Mouse (Mus musculus) large intestine, adult 2 months (tissue): ENCODE results near the gene Nudt16l1. TPM values are rescaled to one million over a fixed set of nuclear protein-coding genes. Genes with fewer than 3 reads are reported as not detected.

ENCODE experiments used
- DNase-seq: peaks from one replicate; pipeline ENCODE4 v3.0.0-alpha.2; 2012; ENCODE audit warnings: low read depth, low spot score
- WGBS: fragments of 180-500 bp; shearing (Covaris S2); methylation state at CpG from one replicate; pipeline ENCODE4 v1.1.7; 2018; 5-methylcytosine and 5-hydroxymethylcytosine counted together
- polyA plus RNA-seq: library from polyadenylated mRNA; depleted of rRNA; stranded (reverse); fragments of >200 nt; gene quantifications from 2 replicates; pipeline ENCODE4 v1.2.3, GENCODE M21; 2012; rRNA removed

Nudt16l1 gene
- polyA plus RNA-seq, result 55.7 and 56.2 TPM in 2 replicates

DNA sequence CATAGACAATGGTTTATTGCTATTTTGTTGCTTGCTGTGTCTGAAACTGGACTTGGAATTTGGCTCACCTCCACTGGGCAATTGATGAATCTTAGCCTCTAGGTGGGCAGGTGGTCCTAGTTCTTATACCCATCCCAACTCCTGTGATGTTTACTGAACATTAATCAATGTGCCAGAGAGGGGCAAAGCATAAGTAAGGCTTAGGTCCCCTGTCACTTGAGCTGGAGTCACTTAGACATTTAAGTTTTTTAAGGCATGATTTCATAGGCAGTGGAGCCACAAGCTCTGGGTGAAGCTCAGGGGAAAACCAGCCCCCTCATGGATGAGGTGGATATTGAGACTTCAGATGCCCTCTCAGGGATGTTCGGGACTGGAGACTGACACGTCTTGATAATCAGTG lies at the start of gene Nudt16l1:
Gene Nudt16l1 (plus strand): TSS at position 301 of the 400 bp plus-strand sequence.
- DNase-seq, result no peak
- WGBS, result 0% methylated on average over 2 of the region's 2 CpGs

DNA sequence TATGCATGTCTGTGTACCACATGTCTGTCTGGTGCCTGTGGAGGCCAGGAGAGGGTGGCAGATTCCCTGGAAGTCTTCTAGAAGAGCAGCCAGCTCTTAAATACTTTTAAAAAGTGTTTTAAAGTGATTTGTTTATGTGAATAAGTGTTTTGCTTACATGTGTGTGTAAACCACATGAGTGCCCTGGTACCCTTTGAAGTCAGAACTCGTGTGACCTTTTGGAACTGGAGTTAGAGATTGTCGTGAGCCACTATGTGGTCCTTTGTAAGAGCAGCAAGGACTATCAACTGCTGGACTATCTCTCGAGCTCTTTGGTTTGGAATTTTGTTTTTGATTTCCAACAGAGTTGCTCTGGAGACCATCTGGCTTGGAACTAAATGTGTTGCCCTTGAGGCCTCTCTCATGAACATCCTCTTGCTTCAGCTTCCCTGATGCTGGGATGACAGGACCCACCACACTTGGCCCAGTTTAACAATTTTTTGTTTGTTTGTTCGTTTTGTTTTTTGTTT lies 48.3 kb upstream of the Nudt16l1 start:
- no peak for DNase-seq
- WGBS, result 63% methylated on average over 4 of the region's 4 CpGs

DNA sequence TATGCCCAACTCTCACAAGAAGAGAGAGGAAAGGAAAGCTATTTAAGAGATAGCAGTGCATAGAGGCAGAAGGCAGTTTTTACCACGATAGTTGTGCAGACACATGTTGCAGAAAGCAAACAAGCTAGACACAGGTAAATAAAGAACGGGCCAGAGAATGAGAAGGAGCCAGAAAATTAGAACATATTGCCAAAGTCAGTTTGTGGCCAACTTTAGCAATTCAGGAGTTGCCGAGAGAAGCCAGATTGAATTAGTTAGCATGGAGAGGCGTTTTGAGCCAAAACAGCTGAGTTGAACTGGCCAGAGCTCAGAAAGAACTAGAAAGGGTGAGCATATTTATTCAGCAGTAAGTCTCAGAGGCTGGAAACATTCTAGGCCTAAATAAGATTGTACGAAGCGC lies 46.4 kb upstream of the Nudt16l1 start:
- whole genome bisulfite sequencing, result 79% methylated on average over 6 of the region's 6 CpGs
- no peak for DNase-seq

DNA sequence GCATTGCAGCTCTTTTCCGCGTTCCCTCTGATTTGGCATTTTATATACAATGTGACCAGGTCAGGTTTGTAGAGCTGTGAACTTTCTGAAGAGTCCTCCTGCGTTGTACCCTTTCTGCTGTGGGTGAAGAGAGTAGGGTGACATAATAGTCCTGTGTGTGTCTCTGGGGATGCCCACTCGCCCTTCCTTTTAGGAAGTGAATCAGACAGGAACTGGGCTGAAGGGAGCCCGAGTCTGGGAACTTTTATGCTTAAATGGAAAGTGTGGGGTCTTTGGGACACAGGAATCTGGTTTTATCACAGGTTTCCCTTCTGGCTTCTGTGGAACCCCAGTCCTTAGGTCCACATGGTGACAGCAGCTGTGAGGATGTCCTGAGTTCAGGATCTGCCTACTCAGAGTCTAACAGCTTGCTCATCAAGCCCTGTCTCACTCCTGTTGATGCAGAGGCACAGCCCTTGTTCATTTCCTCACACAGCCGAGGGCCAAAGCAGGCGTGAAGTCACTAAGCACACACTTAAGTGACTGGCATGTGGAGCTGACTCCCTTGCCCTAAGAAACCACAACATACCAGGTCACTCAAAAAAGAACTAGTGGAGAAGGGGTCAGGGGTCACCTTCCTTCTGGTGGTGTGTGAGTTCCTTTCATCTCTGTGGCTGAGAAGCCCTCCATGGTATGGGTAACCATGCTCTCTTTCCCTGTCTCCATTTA lies 44.2 kb upstream of the Nudt16l1 start:
- WGBS, result 83% methylated on average over 7 of the region's 7 CpGs
- no peak for DNase-seq

DNA sequence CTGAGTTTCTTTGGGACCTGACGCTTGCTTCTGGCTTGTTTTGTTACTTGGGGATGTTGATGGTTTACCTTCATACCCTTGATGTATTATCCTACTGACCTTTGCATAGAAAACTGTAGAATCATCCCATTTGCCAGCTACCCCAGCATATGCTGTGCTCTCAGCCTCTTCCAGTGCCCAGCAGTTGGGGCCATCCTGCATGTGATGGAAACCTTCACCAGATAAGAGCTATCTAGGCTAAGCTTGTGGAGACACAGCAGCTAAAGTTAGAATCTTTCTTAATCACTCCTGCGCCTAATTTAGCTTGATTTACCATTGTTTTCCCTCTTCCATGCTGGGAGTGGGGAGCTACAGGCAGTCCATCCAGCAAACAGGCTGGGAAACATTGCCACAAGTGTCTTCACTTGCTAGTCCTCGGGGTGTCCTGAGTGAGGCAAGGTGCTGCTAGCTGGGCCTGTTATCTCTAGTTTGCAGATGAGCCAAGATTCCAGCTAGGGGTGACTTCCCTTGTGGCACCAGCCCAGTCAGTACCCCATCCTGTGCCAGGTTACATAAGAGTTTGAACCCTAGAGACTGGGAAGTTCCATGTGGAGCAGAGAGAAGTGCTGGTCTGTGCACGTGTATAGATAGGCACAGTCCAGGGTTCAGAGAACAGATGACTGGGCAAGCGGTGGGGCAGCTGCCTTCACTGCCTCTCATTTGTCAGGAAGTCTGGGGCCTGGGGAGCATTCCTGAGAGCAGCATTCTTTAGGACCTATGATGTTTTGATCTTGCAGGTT lies 42.1 kb upstream of the Nudt16l1 start:
- no peak for DNase-seq
- WGBS, result 65% methylated on average over 5 of the region's 5 CpGs

DNA sequence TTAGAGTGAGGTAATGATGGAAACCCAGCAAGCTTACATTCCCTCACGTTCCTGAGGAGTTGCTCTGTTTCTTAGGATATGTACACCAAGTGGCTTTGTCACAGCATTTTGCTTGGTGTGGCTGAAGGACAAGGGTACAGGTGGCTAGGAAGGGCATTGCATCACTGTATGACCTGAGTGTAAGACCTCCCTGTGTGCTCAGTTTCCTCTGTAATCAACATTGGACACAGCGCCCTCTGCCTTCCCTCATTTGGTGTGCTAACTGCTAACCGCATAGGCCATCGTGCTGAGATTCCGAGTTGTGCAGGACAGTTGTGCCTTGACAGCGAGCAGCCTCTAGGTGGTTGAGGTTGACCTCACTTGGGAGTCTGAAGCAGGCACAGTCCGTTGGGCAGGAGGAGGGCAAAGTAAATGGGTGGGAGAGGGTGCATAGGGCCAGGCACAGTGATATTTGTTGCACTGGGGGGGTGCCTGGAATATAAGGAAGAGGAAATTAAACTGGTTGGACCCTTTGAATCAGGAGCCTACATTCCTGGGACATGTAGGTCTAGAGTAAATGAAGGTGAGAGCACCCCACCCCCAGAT lies 41.3 kb upstream of the Nudt16l1 start:
- WGBS, result 84% methylated on average over 7 of the region's 7 CpGs
- no peak for DNase-seq

DNA sequence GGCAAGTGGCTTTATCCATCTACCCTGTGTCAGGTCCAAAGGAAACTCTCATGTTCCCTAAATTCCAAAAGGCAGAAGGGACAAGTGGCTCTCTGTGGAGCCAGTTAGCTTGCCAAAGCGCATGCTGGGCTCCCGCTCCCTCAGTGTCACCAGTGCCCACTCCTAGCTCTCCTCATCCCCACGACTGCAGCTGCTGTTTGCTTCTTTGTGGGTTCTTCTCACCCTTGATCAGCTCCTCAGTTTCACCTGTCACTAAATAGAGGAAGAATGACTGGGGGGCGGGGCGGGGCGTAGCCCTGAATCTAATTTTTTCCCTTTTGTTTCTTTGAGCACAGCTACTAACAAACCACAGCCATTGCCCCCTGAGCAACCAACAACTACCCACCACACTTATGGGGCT lies 39.7 kb upstream of the Nudt16l1 start:
- 82% methylated on average over 6 of the region's 6 CpGs for WGBS
- DNase-seq, result no peak

DNA sequence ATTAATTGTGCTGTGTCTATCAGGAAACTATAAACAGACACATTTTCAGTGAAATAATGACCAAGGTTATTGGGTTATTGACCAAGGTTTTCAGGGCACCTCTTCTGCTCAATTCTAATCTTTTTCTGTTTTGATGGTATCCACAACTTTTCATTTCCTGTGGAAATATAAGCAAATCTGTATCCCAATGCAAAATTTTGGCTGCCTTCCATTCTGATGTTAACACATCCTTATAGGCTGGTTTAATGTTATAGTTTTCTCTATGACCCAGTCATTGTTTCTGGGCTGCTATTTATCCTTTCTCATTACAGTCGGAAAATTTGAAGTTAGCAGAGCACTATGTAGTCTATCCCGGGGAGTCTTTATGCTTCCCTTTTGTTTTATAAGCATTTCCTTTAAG lies 38.9 kb upstream of the Nudt16l1 start:
- 78% methylated on average over 2 of the region's 2 CpGs for WGBS

DNA sequence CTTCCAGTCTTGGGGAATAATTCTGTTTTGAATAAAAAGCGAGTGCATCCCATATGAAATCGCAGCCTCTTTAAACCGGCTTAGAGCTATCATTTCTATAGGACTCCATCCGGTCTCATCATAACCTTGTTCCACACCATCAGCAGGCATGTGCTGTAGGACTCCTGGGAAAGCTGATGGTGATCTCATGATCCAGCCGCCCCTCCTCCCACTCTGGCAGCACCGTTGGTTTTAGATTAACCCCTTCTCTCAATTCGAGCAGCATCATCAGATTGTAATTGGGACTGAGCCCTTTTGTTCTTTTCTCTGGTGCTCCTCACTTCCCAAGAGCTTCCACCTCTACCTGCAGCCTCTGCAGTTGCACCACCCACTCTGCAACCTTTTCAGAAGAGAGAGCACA lies 37.4 kb upstream of the Nudt16l1 start:
- 78% methylated on average over 7 of the region's 7 CpGs for WGBS
- no peak for DNase-seq

More for the DNA sequence above, 38.9 kb upstream of the Nudt16l1 start:
- no peak for DNase-seq

DNA sequence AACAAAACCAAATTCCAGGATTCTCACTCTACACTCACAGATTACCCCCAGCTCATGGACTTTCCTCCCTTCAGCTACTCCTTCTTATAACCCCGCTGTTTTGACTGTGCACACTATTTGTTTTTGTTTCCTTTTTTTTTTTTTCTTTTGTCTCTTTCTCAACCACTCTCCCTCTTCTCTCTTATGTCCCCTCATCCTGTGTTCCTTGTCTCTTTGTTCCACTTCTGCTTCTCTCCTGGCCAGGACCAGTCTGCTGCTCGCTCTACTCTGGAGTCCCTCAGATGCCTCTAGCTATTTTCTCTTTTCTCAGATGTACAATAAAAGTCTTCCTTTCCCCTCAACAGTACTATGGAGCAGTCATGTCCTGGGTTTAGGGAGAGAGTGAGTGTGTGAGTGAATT lies 36.2 kb upstream of the Nudt16l1 start:
- DNase-seq, result no peak
- WGBS, result 87% methylated on average over 2 of the region's 2 CpGs

DNA sequence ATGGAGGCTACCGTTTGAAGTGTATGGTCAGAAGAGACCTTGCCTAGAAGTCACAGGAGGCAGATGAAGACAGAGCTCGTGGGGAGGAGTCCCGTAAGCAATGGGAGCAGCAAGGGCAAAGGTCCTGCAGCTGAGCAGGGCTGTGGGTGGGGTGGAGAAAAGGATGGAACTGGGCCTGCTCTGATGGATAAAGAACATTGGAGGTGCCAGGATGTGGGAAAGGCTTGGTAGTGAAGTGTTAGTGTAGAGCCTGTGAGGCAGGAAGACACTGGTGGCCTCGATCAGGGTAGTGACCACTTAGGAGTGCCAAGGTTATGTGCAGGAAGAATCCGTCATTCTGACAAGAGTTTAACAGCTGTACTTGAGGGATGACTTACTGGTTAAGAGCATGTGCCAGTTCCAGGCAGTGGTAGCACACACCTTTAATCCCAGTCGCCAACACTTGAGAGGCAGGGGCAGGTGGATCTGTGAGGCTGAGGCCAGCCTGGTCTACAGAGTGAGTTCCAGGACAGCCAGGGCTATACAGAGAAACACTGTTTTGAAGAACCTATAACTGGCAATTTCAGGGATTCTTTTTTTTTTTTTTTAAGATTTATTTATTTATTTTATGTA lies 35.0 kb upstream of the Nudt16l1 start:
- DNase-seq, result no peak
- WGBS, result 39% methylated on average over 6 of the region's 6 CpGs

DNA sequence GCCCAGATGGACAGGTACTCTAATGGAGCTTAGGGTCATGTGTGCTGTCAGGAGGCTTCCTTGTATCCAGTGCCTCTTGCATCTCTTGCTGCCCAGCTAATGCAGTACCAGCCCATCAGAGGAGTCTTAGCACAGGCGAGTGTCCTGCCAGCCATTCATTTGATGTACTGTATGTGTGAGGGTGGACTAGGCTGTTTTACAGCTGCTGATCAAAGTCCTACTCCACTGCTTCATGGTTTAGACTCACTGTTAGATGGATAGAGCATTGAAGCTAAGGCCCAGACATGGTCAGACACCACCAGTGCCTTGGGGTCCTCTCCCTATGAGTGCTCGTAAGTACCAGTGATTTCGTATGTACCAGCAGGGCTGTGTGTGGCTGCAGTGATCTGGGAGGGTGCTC lies 33.7 kb upstream of the Nudt16l1 start:
- no peak for DNase-seq
- 56% methylated on average over 3 of the region's 3 CpGs for WGBS

DNA sequence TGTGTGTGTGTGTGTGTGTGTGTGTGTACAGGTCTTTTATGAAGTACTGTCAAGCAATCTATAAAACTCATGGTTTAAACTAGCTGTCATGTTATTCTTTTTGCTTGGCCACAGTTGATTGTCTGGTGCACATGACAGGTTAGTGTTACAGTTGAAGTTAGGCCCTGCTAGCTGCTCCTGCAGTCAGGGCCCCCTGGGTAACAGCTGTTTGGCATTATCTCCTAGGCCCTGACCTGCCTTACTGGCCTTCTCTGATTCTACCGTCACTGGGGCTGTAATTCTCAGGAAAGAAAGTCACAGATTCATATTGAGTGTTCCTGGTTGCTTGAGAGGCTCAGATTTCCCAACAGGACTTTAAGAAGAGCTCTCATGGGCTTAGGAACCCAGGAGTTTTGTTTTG lies 33.0 kb upstream of the Nudt16l1 start:
- WGBS, result 82% methylated on average over 1 of the region's 1 CpGs
- DNase-seq, result no peak

DNA sequence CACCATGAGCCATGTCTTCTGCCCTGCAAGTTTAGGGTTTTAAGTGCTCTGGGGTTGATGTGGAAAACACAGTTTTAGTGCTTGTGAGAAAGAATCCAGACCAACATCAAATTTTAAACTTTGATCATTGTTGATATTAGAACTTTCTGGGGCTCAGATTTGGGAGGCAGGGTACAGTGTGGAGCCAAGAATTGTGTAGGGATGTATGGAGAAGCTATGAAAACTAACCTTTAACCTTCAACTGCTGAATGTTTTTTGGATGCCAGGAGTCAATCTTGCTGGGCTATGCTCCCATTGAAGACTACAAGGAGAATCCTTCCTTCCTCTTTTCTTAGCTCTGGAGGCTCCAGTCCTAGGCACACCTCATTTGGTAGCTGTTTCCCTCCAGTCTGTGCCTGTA lies 32.0 kb upstream of the Nudt16l1 start:
- DNase-seq, result no peak

DNA sequence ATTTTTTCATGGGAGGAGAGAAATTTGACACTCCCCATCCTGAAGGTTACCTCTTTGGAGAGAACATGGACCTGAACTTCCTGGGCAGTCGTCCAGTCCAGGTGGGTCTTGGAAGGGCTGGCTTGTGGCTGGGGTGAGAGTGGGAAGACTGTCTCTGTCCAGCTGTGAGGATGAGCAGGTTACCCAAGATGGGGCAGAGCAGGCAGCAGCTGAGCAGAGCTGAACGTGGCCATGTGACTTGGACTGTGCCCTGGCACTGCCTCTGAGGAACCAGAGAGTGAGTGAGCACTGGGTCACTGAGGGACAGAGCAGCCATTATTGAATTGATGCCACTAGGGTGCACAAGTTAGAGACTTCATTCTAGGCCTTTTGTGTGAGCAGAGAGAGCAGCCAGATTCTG lies 31.2 kb upstream of the Nudt16l1 start:
- no peak for DNase-seq
- WGBS, result 48% methylated on average over 2 of the region's 2 CpGs

DNA sequence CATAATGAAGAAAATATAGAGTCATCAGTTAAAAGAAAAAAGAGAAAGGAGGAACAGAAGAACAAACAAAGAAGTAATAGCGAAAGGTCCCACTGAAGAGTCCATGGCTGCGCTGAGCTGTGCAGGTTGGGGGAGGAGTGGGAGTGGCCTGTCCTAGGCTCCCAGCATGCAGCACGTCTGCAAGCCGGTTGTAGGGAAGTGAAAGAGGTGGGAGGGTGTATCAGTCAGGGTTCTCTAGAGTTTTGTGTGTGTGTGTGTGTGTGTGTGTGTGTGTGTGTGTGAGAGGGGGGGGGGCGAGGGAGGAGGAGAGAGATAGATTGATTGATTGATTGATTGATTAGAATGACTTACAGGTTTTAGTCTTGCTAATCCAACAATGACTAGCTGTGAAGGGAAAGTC lies 30.6 kb upstream of the Nudt16l1 start:
- no peak for DNase-seq
- WGBS, result 70% methylated on average over 5 of the region's 5 CpGs

DNA sequence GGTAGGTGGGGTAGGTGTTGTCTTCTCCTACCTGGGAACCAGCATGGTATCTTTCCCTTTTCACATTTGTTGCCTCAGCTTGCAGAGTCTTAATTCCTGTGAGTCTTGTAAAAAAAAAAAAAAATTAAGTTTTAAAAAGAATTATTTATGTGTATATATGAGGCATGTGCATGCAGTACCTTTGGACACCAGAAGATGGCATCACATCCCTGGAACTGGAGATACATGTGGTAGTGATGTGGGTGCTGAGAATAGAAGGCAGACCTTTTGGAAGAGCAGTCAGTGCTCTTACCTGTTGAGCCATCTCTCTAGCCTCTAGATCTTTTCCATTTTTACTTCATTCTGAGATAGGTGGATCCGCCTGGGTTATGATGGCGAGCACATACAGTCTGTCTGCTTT lies 28.8 kb upstream of the Nudt16l1 start:
- DNase-seq, result no peak
- 97% methylated on average over 2 of the region's 2 CpGs for WGBS

DNA sequence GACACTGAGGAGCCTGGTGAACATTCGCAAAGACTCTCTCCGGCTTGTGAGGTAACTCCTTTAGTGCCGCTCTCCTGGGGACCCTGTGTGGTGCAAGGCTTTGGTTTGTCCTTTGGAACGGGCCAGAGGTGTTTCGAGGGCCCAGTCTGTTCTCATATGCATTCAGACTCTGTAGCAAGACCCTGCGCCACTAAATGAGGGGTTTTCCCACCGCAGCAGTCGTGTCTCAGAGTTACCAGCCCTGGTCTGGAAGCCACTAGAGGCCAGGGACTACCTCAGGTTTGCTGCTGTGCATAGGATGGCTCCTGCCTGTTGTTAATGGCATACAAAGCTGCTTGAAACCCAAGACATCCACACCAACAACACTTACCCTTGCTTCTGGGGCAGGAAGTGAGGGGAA lies 27.8 kb upstream of the Nudt16l1 start:
- WGBS, result 92% methylated on average over 8 of the region's 8 CpGs
- DNase-seq, result no peak

DNA sequence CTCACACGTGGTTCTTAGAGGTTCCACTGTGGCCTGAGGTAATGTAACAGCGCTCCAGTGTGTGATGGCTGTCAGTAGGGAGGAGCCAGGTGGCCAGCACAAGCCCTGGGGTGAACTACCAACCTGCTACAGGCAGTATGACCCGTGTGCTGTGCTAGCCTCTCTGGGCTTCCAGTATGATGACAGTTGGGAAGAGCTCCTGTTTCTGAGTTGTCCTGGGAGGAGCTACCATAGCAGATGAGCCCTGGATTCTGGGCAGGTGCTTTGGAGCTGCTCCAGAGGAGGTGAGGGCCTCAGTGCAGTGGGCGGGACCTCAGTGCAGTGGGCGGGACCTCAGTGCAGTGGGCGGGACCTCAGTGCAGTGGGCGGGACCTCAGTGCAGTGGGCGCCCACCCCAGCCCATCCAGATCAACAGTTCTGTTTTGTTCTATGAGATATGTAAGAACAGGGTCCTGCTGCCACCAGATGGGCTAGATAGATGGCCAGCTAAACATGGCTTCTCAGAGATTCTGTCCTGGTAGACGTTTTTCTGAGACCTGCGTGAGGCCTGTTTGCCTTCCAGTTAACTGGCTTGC lies 26.4 kb upstream of the Nudt16l1 start:
- no peak for DNase-seq
- 81% methylated on average over 10 of the region's 10 CpGs for WGBS
